Mouse (Mus musculus) hindbrain, postnatal 0 days (tissue): ENCODE results near the gene Gcm2. TPM values are rescaled to one million over a fixed set of nuclear protein-coding genes. Genes with fewer than 3 reads are reported as not detected.

Experiments
- ATAC-seq: fragments of 200-750 bp; cut with Nextera tagmentation; 2 replicates; pipeline ENCODE4 v1.8.0; 2017; ENCODE audit warnings: mild to moderate bottlenecking, moderate TSS enrichment, moderate library complexity
- DNase-seq: peaks from one replicate; pipeline ENCODE4 v3.0.0-alpha.2; 2015; ENCODE audit warnings: low spot score
- H3K27ac ChIP-seq: fragments of 300-500 bp; sonication (generic); 2 replicates; pipeline ENCODE4 v1.5.1; 2014; ENCODE audit warnings: mild to moderate bottlenecking
- H3K27me3 ChIP-seq: fragments of 300-500 bp; sonication (generic); 2 replicates; pipeline ENCODE4 v1.6.1; 2014; ENCODE audit warnings: low read length, mixed read lengths; ENCODE audit not compliant: insufficient read depth
- H3K36me3 ChIP-seq: fragments of 300-500 bp; sonication (generic); 2 replicates; pipeline ENCODE4 v1.6.1; 2014; ENCODE audit warnings: low read length, mixed read lengths; ENCODE audit not compliant: insufficient read depth
- H3K4me1 ChIP-seq: fragments of 300-500 bp; sonication (generic); 2 replicates; pipeline ENCODE4 v1.6.1; 2014; ENCODE audit warnings: antibody characterized with exemption, low read length, mixed read lengths; ENCODE audit not compliant: insufficient read depth
- H3K4me2 ChIP-seq: fragments of 300-500 bp; sonication (generic); 2 replicates; pipeline ENCODE4 v1.6.1; 2014; ENCODE audit warnings: low read depth, mild to moderate bottlenecking, low read length, moderate library complexity, mixed read lengths
- H3K4me3 ChIP-seq: fragments of 300-500 bp; sonication (generic); 2 replicates; pipeline ENCODE4 v1.5.1; 2014; ENCODE audit warnings: low read length
- H3K9ac ChIP-seq: fragments of 300-500 bp; sonication (generic); replicated peaks from 2 replicates; pipeline ENCODE4 v1.6.1; 2014; ENCODE audit warnings: mild to moderate bottlenecking, low read length, moderate library complexity, mixed read lengths
- H3K9me3 ChIP-seq: fragments of 300-500 bp; sonication (generic); 2 replicates; pipeline ENCODE4 v1.6.1; 2016; ENCODE audit warnings: low read length, mixed read lengths
- CTCF ChIP-seq: IDR thresholded peaks from 2 replicates; pipeline ENCODE4 v1.5.1; 2016; ENCODE audit warnings: antibody characterized with exemption, control low read depth, low read depth
- WGBS: fragments of 180-500 bp; shearing (Covaris S2); extraction: QIAGEN DNeasy Blood & Tissue Kit; methylation state at CpG from one replicate; pipeline ENCODE4 v1.1.7; 2014; 5-methylcytosine and 5-hydroxymethylcytosine counted together
- polyA plus RNA-seq: library from polyadenylated mRNA; unstranded; fragments of >200 nt; fragmentation: Nextera tagmentation; extraction: Ambion mirVana; gene quantifications from 2 replicates; pipeline ENCODE4 v1.2.1, GENCODE M21; 2015
- total RNA-seq: library from RNA; depleted of rRNA; stranded (reverse); fragments of >200 nt; gene quantifications from 2 replicates; pipeline ENCODE4 v1.2.3, GENCODE M21; 2014; rRNA removed

Gene Gcm2
- total RNA-seq (not detected in 2 replicates), polyA plus RNA-seq (not detected in 2 replicates)

- no peak within 1 kb of the TSS for H3K9ac ChIP-seq
- DNase-seq: no peak
- TF ChIP-seq CTCF: no peak
- H3K4me3 ChIP-seq: no peak within 1 kb of the TSS
- 78% methylated on average over 3 of the region's 3 CpGs for WGBS
- no peaks in the 10 kb centered on the region for H3K9me3 ChIP-seq
- no peak for ATAC-seq
- no peaks in the 10 kb centered on the region for H3K36me3 ChIP-seq
- H3K27me3 ChIP-seq: no peaks in the 10 kb centered on the region
- no peak within 1 kb of the TSS for H3K27ac ChIP-seq
- no peaks in the 10 kb centered on the region for H3K4me1 ChIP-seq
- no peak within 1 kb of the TSS for H3K4me2 ChIP-seq
Measured at GRCm38 (mm10) chr13:41110935-41111334, at the start of gene Gcm2. Gcm2 (minus strand) TSS chr13:41111035.

- H3K27ac ChIP-seq: no peak overlapping the region
- no peak overlapping the region for H3K4me2 ChIP-seq
- ATAC-seq: no peak
- H3K36me3 ChIP-seq: no peaks in the 10 kb centered on the region
- peak; percentile 19 for DNase-seq
- peak; percentile 39 for TF ChIP-seq CTCF
- H3K4me3 ChIP-seq: no peak overlapping the region
- H3K4me1 ChIP-seq: no peaks in the 10 kb centered on the region
- no peaks in the 10 kb centered on the region for H3K9me3 ChIP-seq
- H3K9ac ChIP-seq: no peak overlapping the region
- 66% methylated on average over 5 of the region's 5 CpGs for WGBS
- no peaks in the 10 kb centered on the region for H3K27me3 ChIP-seq
Measured at GRCm38 (mm10) chr13:41158426-41158825, 47.6 kb upstream of the Gcm2 start.

- ATAC-seq: no peak
- no peaks in the 10 kb centered on the region for H3K27me3 ChIP-seq
- H3K27ac ChIP-seq: no peak overlapping the region
- H3K4me1 ChIP-seq: no peaks in the 10 kb centered on the region
- H3K36me3 ChIP-seq: no peaks in the 10 kb centered on the region
- WGBS: 90% methylated on average over 11 of the region's 11 CpGs
- H3K9me3 ChIP-seq: no peaks in the 10 kb centered on the region
- TF ChIP-seq CTCF: no peak
- H3K4me3 ChIP-seq: no peak overlapping the region
- DNase-seq: no peak
- H3K9ac ChIP-seq: no peak overlapping the region
- H3K4me2 ChIP-seq: no peak overlapping the region
Measured at GRCm38 (mm10) chr13:41153146-41153545, 42.3 kb upstream of the Gcm2 start.

- no peak for ATAC-seq
- no peak overlapping the region for H3K27ac ChIP-seq
- 82% methylated on average over 10 of the region's 10 CpGs for WGBS
Measured at GRCm38 (mm10) chr13:41146271-41146670, 35.4 kb upstream of the Gcm2 start.

GRCm38 (mm10) chr13:41145433-41145970 is 34.7 kb upstream of the Gcm2 start:
- WGBS: 48% methylated on average over 6 of the region's 6 CpGs
- ATAC-seq: no peak
- H3K27ac ChIP-seq: no peak overlapping the region
- no peaks in the 10 kb centered on the region for H3K4me1 ChIP-seq
- H3K36me3 ChIP-seq: no peaks in the 10 kb centered on the region
- no peaks in the 10 kb centered on the region for H3K27me3 ChIP-seq
- no peak overlapping the region for H3K4me3 ChIP-seq
- H3K9me3 ChIP-seq: no peaks in the 10 kb centered on the region
- no peak for DNase-seq
- no peak for TF ChIP-seq CTCF
- no peak overlapping the region for H3K4me2 ChIP-seq
- H3K9ac ChIP-seq: no peak overlapping the region

More at GRCm38 (mm10) chr13:41146271-41146670, 35.4 kb upstream of the Gcm2 start:
- H3K4me1 ChIP-seq: no peaks in the 10 kb centered on the region
- H3K9ac ChIP-seq: no peak overlapping the region
- peak; percentile 51 for DNase-seq
- no peak overlapping the region for H3K4me3 ChIP-seq
- TF ChIP-seq CTCF: peak; percentile 78
- H3K27me3 ChIP-seq: no peaks in the 10 kb centered on the region
- no peaks in the 10 kb centered on the region for H3K9me3 ChIP-seq
- H3K36me3 ChIP-seq: no peaks in the 10 kb centered on the region
- H3K4me2 ChIP-seq: no peak overlapping the region

- H3K9ac ChIP-seq: no peak overlapping the region
- no peak overlapping the region for H3K4me2 ChIP-seq
- 9% methylated on average over 6 of the region's 6 CpGs for WGBS
- DNase-seq (peak; percentile 89), ATAC-seq (no peak)
- peak; percentile 86 for TF ChIP-seq CTCF
- no peaks in the 10 kb centered on the region for H3K4me1 ChIP-seq
- no peak overlapping the region for H3K4me3 ChIP-seq
- H3K27ac ChIP-seq: no peak overlapping the region
- no peaks in the 10 kb centered on the region for H3K36me3 ChIP-seq
- H3K27me3 ChIP-seq: no peaks in the 10 kb centered on the region
- H3K9me3 ChIP-seq: no peaks in the 10 kb centered on the region
Measured at GRCm38 (mm10) chr13:41134901-41135300, 24.1 kb upstream of the Gcm2 start.

- ATAC-seq: no peak
- no peaks in the 10 kb centered on the region for H3K9me3 ChIP-seq
Measured at GRCm38 (mm10) chr13:41129061-41129460, 18.2 kb upstream of the Gcm2 start.

More at GRCm38 (mm10) chr13:41129061-41129460, 18.2 kb upstream of the Gcm2 start:
- no peak overlapping the region for H3K4me2 ChIP-seq
- no peak overlapping the region for H3K27ac ChIP-seq
- no peaks in the 10 kb centered on the region for H3K4me1 ChIP-seq
- 89% methylated on average over 8 of the region's 8 CpGs for WGBS
- H3K36me3 ChIP-seq: no peaks in the 10 kb centered on the region
- no peak overlapping the region for H3K4me3 ChIP-seq
- no peak for TF ChIP-seq CTCF
- no peaks in the 10 kb centered on the region for H3K27me3 ChIP-seq
- DNase-seq: no peak
- no peak overlapping the region for H3K9ac ChIP-seq
